Mouse (Mus musculus): ENCODE data around the gene Ghdc. TPM values are rescaled to one million over a fixed set of nuclear protein-coding genes. Genes with fewer than 3 reads are reported as not detected.
A peak's percentile ranks its signal among the peaks of the same experiment; 100 is the strongest.

Ghdc gene
- polyA plus RNA-seq, 1 experiment from 2014 or later = 4.9 TPM

- no peak for DNase-seq (ENCODE audit: low spot score)
- Histone ChIP-seq H3K4me3 (ENCODE audit: low read depth, low read length) (no peak overlapping the region), H3K27me3 (replicated peaks; ENCODE audit: insufficient read depth, low read length) (no peaks in the 10 kb centered on the region), H3K36me3 (ENCODE audit: insufficient read depth, low read length) (peaks cover 27% of the 10 kb centered on the region), H3K9ac (replicated peaks; ENCODE audit: low read depth) (no peak overlapping the region), H3K4me1 (ENCODE audit: insufficient read depth, low read depth, low read length) (no peaks in the 10 kb centered on the region), H3K9me3 (ENCODE audit: low read length) (no peaks in the 10 kb centered on the region), H3K27ac (ENCODE audit: low read length) (no peak overlapping the region), H3K4me2 (replicated peaks; ENCODE audit: low read depth, low read length) (no peak overlapping the region)
- no peak for ATAC-seq
- TF ChIP-seq CTCF (IDR thresholded peaks at IDR 0.05) (no peak), EP300 (IDR thresholded peaks at IDR 0.05) (no peak)
- WGBS = 94% methylated on average over 3 of the region's 3 CpGs
These were observed 18.9 kb upstream of the Ghdc start for GRCm38 (mm10) chr11:100789702-100790101.

GRCm38 (mm10) chr11:100785774-100786173, 15.0 kb upstream of the Ghdc start:
- no peak overlapping the region for H3K4me2 ChIP-seq (replicated peaks; ENCODE audit: low read depth, low read length)
- no peak overlapping the region for H3K9ac ChIP-seq (replicated peaks; ENCODE audit: low read depth)
- no peaks in the 10 kb centered on the region for H3K27me3 ChIP-seq (replicated peaks; ENCODE audit: insufficient read depth, low read length)
- H3K4me1 ChIP-seq (ENCODE audit: insufficient read depth, low read depth, low read length) = no peaks in the 10 kb centered on the region
- H3K4me3 ChIP-seq (ENCODE audit: low read depth, low read length) = no peak overlapping the region
- WGBS = 94% methylated on average over 2 of the region's 2 CpGs
- no peak for DNase-seq (ENCODE audit: low spot score)
- H3K27ac ChIP-seq (ENCODE audit: low read length) = no peak overlapping the region
- H3K9me3 ChIP-seq (ENCODE audit: low read length) = no peaks in the 10 kb centered on the region
- ATAC-seq = no peak
- peaks cover 45% of the 10 kb centered on the region for H3K36me3 ChIP-seq (ENCODE audit: insufficient read depth, low read length)
- TF ChIP-seq CTCF (IDR thresholded peaks at IDR 0.05) = no peak
- TF ChIP-seq EP300 (IDR thresholded peaks at IDR 0.05) = no peak

- WGBS = 81% methylated on average over 8 of the region's 8 CpGs
- Histone ChIP-seq H3K36me3 (ENCODE audit: insufficient read depth, low read length) (peaks cover 46% of the 10 kb centered on the region), H3K27ac (ENCODE audit: low read length) (no peak overlapping the region), H3K4me2 (replicated peaks; ENCODE audit: low read depth, low read length) (no peak overlapping the region), H3K4me1 (ENCODE audit: insufficient read depth, low read depth, low read length) (no peaks in the 10 kb centered on the region), H3K9ac (replicated peaks; ENCODE audit: low read depth) (no peak overlapping the region), H3K9me3 (ENCODE audit: low read length) (no peaks in the 10 kb centered on the region), H3K27me3 (replicated peaks; ENCODE audit: insufficient read depth, low read length) (no peaks in the 10 kb centered on the region), H3K4me3 (ENCODE audit: low read depth, low read length) (no peak overlapping the region)
- TF ChIP-seq EP300 (IDR thresholded peaks at IDR 0.05) (no peak), CTCF (IDR thresholded peaks at IDR 0.05) (no peak)
- no peak for DNase-seq (ENCODE audit: low spot score)
- no peak for ATAC-seq
These were observed 13.5 kb upstream of the Ghdc start for GRCm38 (mm10) chr11:100784286-100784685.

DNA sequence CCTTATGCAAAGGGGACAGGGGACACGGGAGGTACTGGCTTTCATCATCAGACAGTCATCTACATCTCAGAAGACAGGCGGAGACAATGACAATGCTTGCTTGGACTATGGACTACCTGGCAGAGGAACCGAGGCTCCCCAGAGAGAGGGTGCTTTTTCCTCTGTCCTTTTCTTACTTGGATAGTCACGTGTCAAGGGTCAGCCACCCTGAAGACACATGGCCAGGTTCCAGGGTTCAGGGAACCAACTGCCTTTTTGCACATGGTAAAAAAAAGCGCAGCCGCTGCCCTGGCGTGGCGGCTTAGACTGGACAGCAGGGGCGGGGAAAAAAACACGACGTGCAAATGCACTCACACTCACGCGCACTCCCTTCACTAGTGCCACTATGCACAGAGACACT, 11.8 kb upstream of the Ghdc start:
- peaks cover 35% of the 10 kb centered on the region for H3K36me3 ChIP-seq (ENCODE audit: insufficient read depth, low read length)
- H3K27me3 ChIP-seq (replicated peaks; ENCODE audit: insufficient read depth, low read length) = no peaks in the 10 kb centered on the region
- 81% methylated on average over 13 of the region's 13 CpGs for WGBS
- no peaks in the 10 kb centered on the region for H3K9me3 ChIP-seq (ENCODE audit: low read length)
- H3K4me1 ChIP-seq (ENCODE audit: insufficient read depth, low read depth, low read length) = no peaks in the 10 kb centered on the region
- H3K27ac ChIP-seq (ENCODE audit: low read length) = no peak overlapping the region
- no peak for TF ChIP-seq CTCF (IDR thresholded peaks at IDR 0.05)
- no peak for TF ChIP-seq EP300 (IDR thresholded peaks at IDR 0.05)
- DNase-seq (ENCODE audit: low spot score) (no peak), ATAC-seq (no peak)
- no peak overlapping the region for H3K4me3 ChIP-seq (ENCODE audit: low read depth, low read length)
- H3K9ac ChIP-seq (replicated peaks; ENCODE audit: low read depth) = no peak overlapping the region
- H3K4me2 ChIP-seq (replicated peaks; ENCODE audit: low read depth, low read length) = no peak overlapping the region

- Histone ChIP-seq H3K4me1 (ENCODE audit: insufficient read depth, low read depth, low read length) (no peaks in the 10 kb centered on the region), H3K36me3 (ENCODE audit: insufficient read depth, low read length) (peaks cover 33% of the 10 kb centered on the region), H3K27ac (ENCODE audit: low read length) (0 out of 2 replicates have a peak overlapping the region, but pooled peaks have one; percentile 32), H3K9ac (replicated peaks; ENCODE audit: low read depth) (0 out of 2 replicates have a peak overlapping the region, but pooled peaks have one; percentile 23), H3K4me2 (replicated peaks; ENCODE audit: low read depth, low read length) (no peak overlapping the region; the same call in 1 of the 2 replicates), H3K9me3 (ENCODE audit: low read length) (no peaks in the 10 kb centered on the region), H3K4me3 (ENCODE audit: low read depth, low read length) (no peak overlapping the region), H3K27me3 (replicated peaks; ENCODE audit: insufficient read depth, low read length) (no peaks in the 10 kb centered on the region)
- WGBS = 68% methylated on average over 15 of the region's 15 CpGs
- DNase-seq (ENCODE audit: low spot score) (peak; percentile 78), ATAC-seq (peak; percentile 96)
- TF ChIP-seq EP300 (IDR thresholded peaks at IDR 0.05) = no peak
- no peak for TF ChIP-seq CTCF (IDR thresholded peaks at IDR 0.05)
These were observed 11.2 kb upstream of the Ghdc start for GRCm38 (mm10) chr11:100781763-100782475.

DNA sequence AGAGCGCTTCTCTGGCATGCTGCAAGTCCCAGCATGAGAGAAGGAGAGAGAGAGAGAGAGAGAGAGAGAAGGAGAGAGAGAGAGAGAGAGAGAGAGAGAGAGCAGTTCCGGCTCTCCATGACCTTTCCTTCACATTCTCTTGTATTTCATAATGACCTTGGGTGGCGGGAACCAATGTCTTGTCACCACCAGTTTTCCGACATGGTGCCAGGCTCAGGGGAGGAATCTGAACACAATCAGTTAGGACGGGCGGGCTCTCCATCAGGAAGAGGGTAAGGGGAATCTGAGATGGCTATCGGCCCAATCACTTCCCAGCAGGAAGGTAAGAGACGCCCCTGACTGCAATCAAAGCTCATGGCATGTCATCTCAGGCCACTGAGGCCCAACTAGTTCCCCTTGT, 9.5 kb upstream of the Ghdc start:
- peaks cover 33% of the 10 kb centered on the region for H3K36me3 ChIP-seq (ENCODE audit: insufficient read depth, low read length)

More for the DNA sequence above, 9.5 kb upstream of the Ghdc start:
- no peak overlapping the region for H3K27ac ChIP-seq (ENCODE audit: low read length)
- no peaks in the 10 kb centered on the region for H3K4me1 ChIP-seq (ENCODE audit: insufficient read depth, low read depth, low read length)
- no peak for TF ChIP-seq EP300 (IDR thresholded peaks at IDR 0.05)
- TF ChIP-seq CTCF (IDR thresholded peaks at IDR 0.05) = no peak
- no peak overlapping the region for H3K4me3 ChIP-seq (ENCODE audit: low read depth, low read length)
- ATAC-seq (no peak), DNase-seq (ENCODE audit: low spot score) (no peak)
- no peak overlapping the region for H3K4me2 ChIP-seq (replicated peaks; ENCODE audit: low read depth, low read length)
- 73% methylated on average over 8 of the region's 8 CpGs for WGBS
- no peaks in the 10 kb centered on the region for H3K27me3 ChIP-seq (replicated peaks; ENCODE audit: insufficient read depth, low read length)
- H3K9ac ChIP-seq (replicated peaks; ENCODE audit: low read depth) = no peak overlapping the region
- no peaks in the 10 kb centered on the region for H3K9me3 ChIP-seq (ENCODE audit: low read length)

All from lung, postnatal 0 days (tissue).